Mouse (Mus musculus): ENCODE data around the gene Rap1gap. TPM values are rescaled to one million over a fixed set of nuclear protein-coding genes. Genes with fewer than 3 reads are reported as not detected.

The Rap1gap gene
- polyA plus RNA-seq, 1 experiment from 2014 or later: 51.6 TPM

DNA sequence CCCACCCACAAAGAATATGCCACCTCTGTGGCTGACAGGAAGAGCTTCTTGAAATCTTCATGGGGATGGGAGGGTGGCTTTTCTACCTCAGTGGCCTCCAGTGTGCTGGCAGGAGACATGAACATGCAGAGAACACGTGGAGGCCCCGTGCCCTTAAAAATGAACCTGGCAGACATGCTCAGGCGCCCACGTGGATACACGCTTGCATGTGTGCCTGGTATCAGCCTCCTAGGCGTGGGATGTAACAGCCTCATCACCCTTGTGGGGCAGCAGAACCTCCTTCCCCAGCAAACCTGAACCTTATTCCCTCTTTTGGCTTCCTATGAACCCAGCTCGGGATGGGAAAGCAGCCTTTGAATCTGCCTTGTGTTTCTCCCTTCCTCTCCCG lies 2.4 kb downstream of the Rap1gap start:
- H3K9ac ChIP-seq (replicated peaks; ENCODE audit: low read depth, low read length): no peak overlapping the region
- no peak for ATAC-seq
- WGBS: 66% methylated on average over 8 of the region's 8 CpGs
- peaks cover 37% of the 10 kb centered on the region for H3K4me1 ChIP-seq (replicated peaks; ENCODE audit: control insufficient read depth, insufficient read depth, low read length)
- no peak overlapping the region for H3K27ac ChIP-seq (ENCODE audit: low read length)
- no peak overlapping the region for H3K4me2 ChIP-seq (ENCODE audit: low read length)
- no peaks in the 10 kb centered on the region for H3K27me3 ChIP-seq (replicated peaks; ENCODE audit: control insufficient read depth, insufficient read depth, low read length)
- no peaks in the 10 kb centered on the region for H3K36me3 ChIP-seq (ENCODE audit: control insufficient read depth, insufficient read depth)
- no peak overlapping the region for H3K4me3 ChIP-seq (replicated peaks; ENCODE audit: low read length)
- H3K9me3 ChIP-seq (ENCODE audit: control insufficient read depth, low read length): no peaks in the 10 kb centered on the region

DNA sequence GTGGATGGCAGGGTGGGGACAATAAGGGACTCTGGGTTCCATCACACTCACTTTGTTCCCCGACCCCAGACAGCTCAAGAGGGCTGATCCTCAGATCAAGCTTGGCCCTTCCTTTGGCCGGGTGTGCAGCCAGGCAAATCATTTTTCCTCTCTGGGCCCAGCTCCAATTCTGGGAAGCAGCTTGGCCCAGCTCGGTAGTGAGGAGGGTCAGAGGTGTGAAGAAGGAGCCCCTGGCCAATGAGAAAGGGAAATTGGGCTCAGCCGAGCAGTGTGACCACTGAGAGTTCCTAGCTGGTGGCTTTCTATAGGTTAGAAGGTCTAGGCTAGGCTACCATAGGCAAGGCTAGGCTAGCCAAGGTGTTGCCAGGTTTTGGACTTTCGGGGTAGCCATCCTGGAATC lies 3.2 kb downstream of the Rap1gap start:
- Histone ChIP-seq H3K4me1 (replicated peaks; ENCODE audit: control insufficient read depth, insufficient read depth, low read length) (peaks cover 37% of the 10 kb centered on the region), H3K27ac (ENCODE audit: low read length) (peak overlapping the region; percentile 37; the same call in 1 of the 2 replicates), H3K4me2 (ENCODE audit: low read length) (no peak overlapping the region), H3K9me3 (ENCODE audit: control insufficient read depth, low read length) (no peaks in the 10 kb centered on the region), H3K4me3 (replicated peaks; ENCODE audit: low read length) (no peak overlapping the region), H3K27me3 (replicated peaks; ENCODE audit: control insufficient read depth, insufficient read depth, low read length) (no peaks in the 10 kb centered on the region), H3K9ac (replicated peaks; ENCODE audit: low read depth, low read length) (no peak overlapping the region), H3K36me3 (ENCODE audit: control insufficient read depth, insufficient read depth) (no peaks in the 10 kb centered on the region)
- WGBS: 45% methylated on average over 5 of the region's 5 CpGs
- no peak for ATAC-seq

DNA sequence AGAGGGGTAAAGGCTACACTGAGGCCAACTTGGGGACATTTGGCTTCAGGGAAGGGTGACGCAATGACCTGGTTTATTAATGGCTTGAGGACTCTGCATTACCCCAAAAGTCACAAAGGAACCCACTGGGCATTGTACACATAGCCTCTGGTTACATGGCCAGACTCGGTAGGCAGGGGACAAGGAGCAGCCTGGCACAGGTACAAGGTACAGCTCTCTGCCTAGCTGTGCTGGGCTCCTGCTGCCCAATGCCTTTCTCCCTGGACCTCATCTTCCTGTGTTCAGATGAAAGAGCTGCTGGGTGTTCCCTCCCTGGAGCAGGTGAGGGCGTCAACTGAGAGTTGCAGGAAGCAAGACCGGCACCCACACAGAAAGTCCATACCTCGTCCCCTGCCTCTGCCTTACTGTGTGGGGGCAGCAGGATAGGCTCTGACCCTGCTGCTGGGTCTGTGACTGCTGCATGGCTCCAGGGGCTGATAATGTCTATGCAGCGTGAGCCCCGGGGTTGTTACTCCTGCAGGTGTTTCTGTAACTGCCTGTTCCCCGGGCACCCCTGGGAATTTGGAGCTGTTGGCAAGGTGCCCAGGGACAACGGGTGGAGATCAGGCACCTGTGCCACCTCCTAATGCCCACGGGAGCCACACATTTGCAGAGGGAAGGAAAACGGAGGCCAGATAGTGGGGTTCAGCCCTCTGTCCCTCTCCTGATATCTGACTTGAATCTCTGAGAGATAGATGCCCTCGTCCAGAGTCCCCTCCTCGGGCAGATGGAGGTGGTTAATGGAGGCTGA lies 7.4 kb downstream of the Rap1gap start:
- ATAC-seq: no peak
- Histone ChIP-seq H3K4me2 (ENCODE audit: low read length) (no peak overlapping the region), H3K9me3 (ENCODE audit: control insufficient read depth, low read length) (no peaks in the 10 kb centered on the region), H3K9ac (replicated peaks; ENCODE audit: low read depth, low read length) (no peak overlapping the region), H3K4me3 (replicated peaks; ENCODE audit: low read length) (no peak overlapping the region), H3K4me1 (replicated peaks; ENCODE audit: control insufficient read depth, insufficient read depth, low read length) (peaks cover 24% of the 10 kb centered on the region), H3K27ac (ENCODE audit: low read length) (no peak overlapping the region), H3K36me3 (ENCODE audit: control insufficient read depth, insufficient read depth) (no peaks in the 10 kb centered on the region), H3K27me3 (replicated peaks; ENCODE audit: control insufficient read depth, insufficient read depth, low read length) (no peaks in the 10 kb centered on the region)
- 71% methylated on average over 13 of the region's 13 CpGs for WGBS

DNA sequence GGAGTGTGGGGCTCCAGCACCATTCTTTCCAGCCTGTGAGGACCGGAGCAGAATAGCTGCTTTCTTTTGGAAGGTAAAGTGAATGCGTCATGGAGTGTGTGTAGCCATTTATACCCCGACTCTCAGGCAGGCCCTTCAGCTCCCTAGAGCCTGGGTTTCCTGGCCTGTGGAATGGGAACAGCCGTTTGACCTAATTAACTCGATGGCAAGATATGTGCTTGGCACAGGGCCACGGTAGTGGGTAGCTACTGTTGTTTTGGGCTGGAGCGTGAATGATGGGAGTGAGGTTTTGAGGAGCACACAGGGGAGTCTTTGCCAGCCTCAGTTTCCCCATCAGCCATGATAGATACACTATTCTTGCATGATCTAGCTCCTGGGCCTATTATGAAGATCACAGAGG lies 11.0 kb downstream of the Rap1gap start:
- Histone ChIP-seq H3K9me3 (ENCODE audit: control insufficient read depth, low read length) (no peaks in the 10 kb centered on the region), H3K9ac (replicated peaks; ENCODE audit: low read depth, low read length) (no peak overlapping the region), H3K4me3 (replicated peaks; ENCODE audit: low read length) (no peak overlapping the region), H3K4me1 (replicated peaks; ENCODE audit: control insufficient read depth, insufficient read depth, low read length) (peaks cover 20% of the 10 kb centered on the region), H3K4me2 (ENCODE audit: low read length) (no peak overlapping the region; the same call in 1 of the 2 replicates), H3K27ac (ENCODE audit: low read length) (no peak overlapping the region), H3K36me3 (ENCODE audit: control insufficient read depth, insufficient read depth) (no peaks in the 10 kb centered on the region), H3K27me3 (replicated peaks; ENCODE audit: control insufficient read depth, insufficient read depth, low read length) (no peaks in the 10 kb centered on the region)
- no peak for ATAC-seq
- WGBS: 35% methylated on average over 7 of the region's 7 CpGs

DNA sequence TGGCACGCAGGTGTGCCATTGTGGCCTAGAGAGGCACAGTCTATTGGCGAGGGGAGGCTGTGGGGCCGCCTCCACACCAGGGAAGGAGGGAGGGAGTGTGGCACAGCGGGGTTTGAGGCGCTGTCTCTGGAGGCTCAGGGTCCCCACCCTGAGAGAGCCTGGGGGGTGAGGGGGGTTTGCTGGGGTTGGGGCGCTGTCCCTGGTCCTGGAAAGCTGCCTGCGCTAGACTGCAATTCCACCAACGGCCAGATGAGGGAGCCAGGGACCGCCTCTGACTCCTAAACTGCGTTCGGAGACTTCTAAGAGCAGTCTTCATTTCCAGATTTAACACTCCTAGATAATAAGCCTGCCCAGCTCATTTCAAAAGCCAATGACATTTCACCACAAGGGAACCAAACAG lies 11.5 kb downstream of the Rap1gap start:
- Histone ChIP-seq H3K9ac (replicated peaks; ENCODE audit: low read depth, low read length) (no peak overlapping the region; the same call in 1 of the 2 replicates), H3K36me3 (ENCODE audit: control insufficient read depth, insufficient read depth) (no peaks in the 10 kb centered on the region), H3K27ac (ENCODE audit: low read length) (no peak overlapping the region), H3K9me3 (ENCODE audit: control insufficient read depth, low read length) (no peaks in the 10 kb centered on the region), H3K27me3 (replicated peaks; ENCODE audit: control insufficient read depth, insufficient read depth, low read length) (no peaks in the 10 kb centered on the region), H3K4me2 (ENCODE audit: low read length) (peak overlapping the region; percentile 13; the same call in 1 of the 2 replicates), H3K4me3 (replicated peaks; ENCODE audit: low read length) (no peak overlapping the region), H3K4me1 (replicated peaks; ENCODE audit: control insufficient read depth, insufficient read depth, low read length) (peaks cover 24% of the 10 kb centered on the region)
- ATAC-seq: peak; percentile 26; the same call in 1 of the 2 replicates
- 8% methylated on average over 11 of the region's 11 CpGs for WGBS

DNA sequence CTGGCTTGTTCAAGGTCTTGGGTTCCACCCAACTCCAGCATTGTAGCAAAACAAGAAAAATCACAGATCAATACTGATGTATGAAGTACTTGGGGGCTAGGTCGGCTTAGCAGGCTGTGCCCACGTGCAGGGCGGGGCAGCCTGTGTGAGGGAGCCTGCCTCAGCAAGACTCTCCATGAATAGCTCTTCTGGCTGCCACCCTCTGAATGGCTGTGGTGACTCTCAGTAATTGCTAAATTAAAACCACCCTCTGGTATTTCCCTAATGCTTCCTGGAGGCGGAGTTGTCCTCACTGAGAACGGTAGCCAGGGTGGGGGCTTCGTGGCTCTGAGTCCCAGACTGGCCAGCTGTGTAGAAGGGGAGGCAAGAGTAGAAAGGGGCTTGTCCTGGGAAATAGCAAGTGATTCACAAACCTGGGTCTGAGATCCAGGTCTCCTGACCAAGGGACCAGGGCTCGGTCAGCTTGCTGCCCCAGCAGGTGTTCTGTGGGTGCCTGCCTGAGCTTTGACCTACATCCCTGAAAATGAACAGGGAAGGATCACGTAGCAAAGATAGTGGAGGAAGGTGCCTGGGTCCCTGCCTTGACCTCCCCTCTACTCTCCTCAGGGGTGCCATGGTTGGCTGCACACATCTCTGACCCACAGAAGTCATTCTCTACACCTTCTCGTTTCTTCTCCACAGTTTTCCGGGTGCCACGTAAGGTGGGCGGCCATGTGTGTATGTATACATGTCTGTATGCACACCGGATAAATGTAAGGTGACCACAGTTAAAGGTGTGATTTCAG lies 12.4 kb downstream of the Rap1gap start:
- Histone ChIP-seq H3K4me1 (replicated peaks; ENCODE audit: control insufficient read depth, insufficient read depth, low read length) (peaks cover 33% of the 10 kb centered on the region), H3K9ac (replicated peaks; ENCODE audit: low read depth, low read length) (no peak overlapping the region), H3K4me2 (ENCODE audit: low read length) (no peak overlapping the region), H3K36me3 (ENCODE audit: control insufficient read depth, insufficient read depth) (no peaks in the 10 kb centered on the region), H3K4me3 (replicated peaks; ENCODE audit: low read length) (no peak overlapping the region), H3K9me3 (ENCODE audit: control insufficient read depth, low read length) (no peaks in the 10 kb centered on the region), H3K27me3 (replicated peaks; ENCODE audit: control insufficient read depth, insufficient read depth, low read length) (no peaks in the 10 kb centered on the region), H3K27ac (ENCODE audit: low read length) (no peak overlapping the region)
- no peak for ATAC-seq
- WGBS: 56% methylated on average over 13 of the region's 13 CpGs

DNA sequence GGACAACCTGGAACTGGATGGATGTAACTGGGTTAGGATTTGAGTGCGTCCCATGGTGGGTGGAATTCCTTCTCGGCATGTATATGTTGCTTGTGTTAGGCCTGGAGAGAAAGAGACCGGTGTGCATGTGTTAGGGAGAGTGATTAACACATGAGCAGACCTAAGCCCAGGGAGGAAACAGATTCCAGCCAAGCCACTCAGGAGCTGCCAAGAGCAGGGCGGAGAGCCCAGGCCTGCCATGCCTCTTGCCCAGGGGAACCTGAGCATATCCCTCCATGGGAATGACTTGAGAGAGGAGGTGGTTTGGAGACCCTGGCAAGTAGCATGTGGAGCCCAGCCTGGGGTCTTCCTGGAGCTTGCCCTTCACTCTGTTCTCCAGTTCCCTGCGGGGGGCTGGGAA lies 13.4 kb downstream of the Rap1gap start:
- no peak overlapping the region for H3K9ac ChIP-seq (replicated peaks; ENCODE audit: low read depth, low read length)
- no peak overlapping the region for H3K27ac ChIP-seq (ENCODE audit: low read length)
- WGBS: 70% methylated on average over 5 of the region's 5 CpGs
- H3K36me3 ChIP-seq (ENCODE audit: control insufficient read depth, insufficient read depth): no peaks in the 10 kb centered on the region
- H3K27me3 ChIP-seq (replicated peaks; ENCODE audit: control insufficient read depth, insufficient read depth, low read length): no peaks in the 10 kb centered on the region
- no peaks in the 10 kb centered on the region for H3K9me3 ChIP-seq (ENCODE audit: control insufficient read depth, low read length)
- H3K4me2 ChIP-seq (ENCODE audit: low read length): no peak overlapping the region
- H3K4me1 ChIP-seq (replicated peaks; ENCODE audit: control insufficient read depth, insufficient read depth, low read length): peaks cover 37% of the 10 kb centered on the region
- ATAC-seq: no peak
- H3K4me3 ChIP-seq (replicated peaks; ENCODE audit: low read length): no peak overlapping the region

DNA sequence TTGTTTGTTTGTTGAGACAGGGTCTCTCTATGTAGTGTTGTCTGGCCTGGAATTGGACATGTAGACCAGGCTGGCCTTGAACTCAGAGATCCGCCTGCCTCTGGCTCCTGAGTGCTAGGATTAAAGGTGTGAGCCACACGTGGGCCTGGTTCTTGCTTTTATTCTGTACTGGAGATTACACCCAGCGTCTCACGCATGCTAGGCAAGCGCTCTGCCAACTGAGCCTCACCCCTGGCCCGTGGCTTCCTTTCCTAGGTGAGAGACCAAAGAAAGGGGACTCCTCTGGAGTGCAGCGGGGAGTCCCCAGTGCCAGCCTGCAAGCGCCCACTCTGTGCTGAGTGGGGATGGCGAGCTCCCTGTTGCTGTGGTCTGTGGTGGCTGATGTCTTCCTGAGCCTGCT lies 14.0 kb downstream of the Rap1gap start:
- no peak overlapping the region for H3K27ac ChIP-seq (ENCODE audit: low read length)
- H3K27me3 ChIP-seq (replicated peaks; ENCODE audit: control insufficient read depth, insufficient read depth, low read length): no peaks in the 10 kb centered on the region
- H3K4me3 ChIP-seq (replicated peaks; ENCODE audit: low read length): no peak overlapping the region
- H3K4me1 ChIP-seq (replicated peaks; ENCODE audit: control insufficient read depth, insufficient read depth, low read length): peaks cover 37% of the 10 kb centered on the region
- H3K4me2 ChIP-seq (ENCODE audit: low read length): no peak overlapping the region
- no peak for ATAC-seq
- no peaks in the 10 kb centered on the region for H3K9me3 ChIP-seq (ENCODE audit: control insufficient read depth, low read length)
- H3K9ac ChIP-seq (replicated peaks; ENCODE audit: low read depth, low read length): no peak overlapping the region
- 74% methylated on average over 9 of the region's 9 CpGs for WGBS
- no peaks in the 10 kb centered on the region for H3K36me3 ChIP-seq (ENCODE audit: control insufficient read depth, insufficient read depth)

DNA sequence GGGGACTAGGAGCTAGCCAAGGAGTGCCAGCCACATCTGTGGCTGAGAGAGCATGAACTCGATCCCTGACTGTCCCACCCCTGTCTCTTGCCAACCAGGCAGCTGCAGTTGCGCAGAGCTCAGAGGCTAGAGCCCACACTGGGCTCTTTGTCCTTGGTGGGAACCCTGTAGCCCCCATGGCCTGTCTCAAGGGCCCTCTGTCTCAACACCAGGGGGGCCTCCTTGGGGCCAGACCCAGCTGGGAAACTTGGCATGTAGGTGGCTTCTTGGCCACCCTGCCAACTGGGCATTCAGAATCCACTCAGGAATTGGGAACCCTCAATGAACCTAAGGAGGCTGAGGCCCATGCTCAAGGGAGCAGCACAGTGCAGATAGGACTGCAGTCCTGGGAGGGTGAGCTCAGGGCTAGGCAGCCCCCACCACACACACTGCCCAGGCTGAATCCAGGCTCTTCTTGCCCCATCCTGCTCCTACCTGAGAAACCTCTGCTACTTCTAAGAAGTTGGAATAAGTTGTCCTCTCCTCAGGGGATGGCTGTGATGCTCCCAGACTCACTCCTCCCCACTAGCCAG lies 15.5 kb downstream of the Rap1gap start:
- H3K27me3 ChIP-seq (replicated peaks; ENCODE audit: control insufficient read depth, insufficient read depth, low read length): no peaks in the 10 kb centered on the region
- 60% methylated on average over 2 of the region's 2 CpGs for WGBS
- H3K27ac ChIP-seq (ENCODE audit: low read length): peak overlapping the region; percentile 9; the same call in 1 of the 2 replicates
- H3K4me3 ChIP-seq (replicated peaks; ENCODE audit: low read length): no peak overlapping the region
- no peak overlapping the region for H3K4me2 ChIP-seq (ENCODE audit: low read length)
- no peaks in the 10 kb centered on the region for H3K36me3 ChIP-seq (ENCODE audit: control insufficient read depth, insufficient read depth)
- no peak overlapping the region; the same call in 1 of the 2 replicates for H3K9ac ChIP-seq (replicated peaks; ENCODE audit: low read depth, low read length)
- ATAC-seq: peak; percentile 47
- no peaks in the 10 kb centered on the region for H3K9me3 ChIP-seq (ENCODE audit: control insufficient read depth, low read length)
- peaks cover 37% of the 10 kb centered on the region for H3K4me1 ChIP-seq (replicated peaks; ENCODE audit: control insufficient read depth, insufficient read depth, low read length)

Measured in forebrain, embryonic 16.5 days (tissue).